Mouse (Mus musculus): ENCODE results near the gene Hoxb4. TPM values are rescaled to one million over a fixed set of nuclear protein-coding genes. Genes with fewer than 3 reads are reported as not detected.

The Hoxb4 gene
- polyA plus RNA-seq (2017; shearing (Covaris generic)), result 0.63 TPM

GRCm38 (mm10) chr11:96317608-96318367, at the start of gene Hoxb4:
Hoxb4 (plus strand) TSS chr11:96318267.

GRCm38 (mm10) chr11:96270996-96271540, 47.0 kb upstream of the Hoxb4 start, which contains the start of gene Hoxb9:
Hoxb9 (plus strand) TSS chr11:96271457.

GRCm38 (mm10) chr11:96281855-96282570, 36.1 kb upstream of the Hoxb4 start, which contains the start of gene Hoxb8:
Hoxb8 (plus strand) TSS chr11:96281905.

GRCm38 (mm10) chr11:96285771-96286738, 32.0 kb upstream of the Hoxb4 start, which contains the start of gene Hoxb7:
Hoxb7 (plus strand) TSS chr11:96286623.

GRCm38 (mm10) chr11:96291681-96292564, 26.1 kb upstream of the Hoxb4 start, which contains the start of gene Hoxb6:
Hoxb6 (plus strand) TSS chr11:96292476.

GRCm38 (mm10) chr11:96303151-96304099, 14.6 kb upstream of the Hoxb4 start, which contains the start of gene Hoxb5:
Hoxb5 (plus strand) TSS chr11:96303336.

GRCm38 (mm10) chr11:96323154-96323553, 5.1 kb downstream of the Hoxb4 start, which contains the start of gene Hoxb3:
Hoxb3 (plus strand) TSS chr11:96323326.

GRCm38 (mm10) chr11:96350341-96350624, 32.2 kb downstream of the Hoxb4 start, which contains the start of gene Hoxb2:
Hoxb2 (plus strand) TSS chr11:96350525.

GRCm38 (mm10) chr11:96365441-96366091, 47.5 kb downstream of the Hoxb4 start, which contains the start of gene Hoxb1:
Hoxb1 (plus strand) TSS chr11:96365752.

Other genes starting within 250 kb of the Hoxb4 start
- gene Atp5g1, start 242.6 kb upstream of the Hoxb4 start, polyA plus RNA-seq (2017; shearing (Covaris generic)), result 440 TPM
- gene Calcoco2, start 206.3 kb upstream of the Hoxb4 start, polyA plus RNA-seq (2017; shearing (Covaris generic)), result not detected
- gene Ttll6, start 184.5 kb upstream of the Hoxb4 start, polyA plus RNA-seq (2017; shearing (Covaris generic)), result not detected
- not detected for gene Hoxb13, start 124.0 kb upstream of the Hoxb4 start, polyA plus RNA-seq (2017; shearing (Covaris generic))
- gene Hoxb9, start 46.8 kb upstream of the Hoxb4 start, polyA plus RNA-seq (2017; shearing (Covaris generic)), result not detected
- gene Hoxb8, start 36.4 kb upstream of the Hoxb4 start, polyA plus RNA-seq (2017; shearing (Covaris generic)), result not detected
- not detected for gene Hoxb7, start 31.6 kb upstream of the Hoxb4 start, polyA plus RNA-seq (2017; shearing (Covaris generic))
- not detected for gene Hoxb6, start 25.8 kb upstream of the Hoxb4 start, polyA plus RNA-seq (2017; shearing (Covaris generic))
- gene Hoxb5, start 14.9 kb upstream of the Hoxb4 start, polyA plus RNA-seq (2017; shearing (Covaris generic)), result not detected
- gene Hoxb3, start 5.1 kb downstream of the Hoxb4 start, polyA plus RNA-seq (2017; shearing (Covaris generic)), result not detected
- gene Hoxb2, start 32.3 kb downstream of the Hoxb4 start, polyA plus RNA-seq (2017; shearing (Covaris generic)), result not detected
- gene Hoxb1, start 47.5 kb downstream of the Hoxb4 start, polyA plus RNA-seq (2017; shearing (Covaris generic)), result not detected
- gene Skap1, start 146.3 kb downstream of the Hoxb4 start, polyA plus RNA-seq (2017; shearing (Covaris generic)), result 865 TPM